Mouse (Mus musculus) heart, embryonic 14.5 days (tissue): Measurements from ENCODE around the gene Tshz2. TPM values are rescaled to one million over a fixed set of nuclear protein-coding genes. Genes with fewer than 3 reads are reported as not detected.

ENCODE experiments used
- ATAC-seq: fragments of 200-750 bp; cut with Nextera tagmentation; 2 replicates; pipeline ENCODE4 v1.8.0; 2017; ENCODE audit warnings: low read depth, moderate TSS enrichment; ENCODE audit not compliant: insufficient number of reproducible peaks, insufficient read depth, low FRiP score
- H3K27ac ChIP-seq, 2 experiments: fragments of 200-500 bp in 1 of 2; fragments of 300-500 bp in 1 of 2; sonication (generic) in 1 of 2; replicated peaks in 1 of 2; 2 replicates each; pipeline ENCODE4 v1.5.1; 2012 to 2014; ENCODE audit warnings: low read depth in 2 of 2, low read length in 2 of 2, control low read depth in 1 of 2, mild to moderate bottlenecking in 1 of 2, mixed read lengths in 1 of 2; ENCODE audit not compliant: control insufficient read depth in 1 of 2, insufficient read depth in 1 of 2
- H3K27me3 ChIP-seq: fragments of 300-500 bp; sonication (generic); 2 replicates; pipeline ENCODE4 v1.6.1; 2014; ENCODE audit warnings: mild to moderate bottlenecking, low read length, control low read depth; ENCODE audit not compliant: control insufficient read depth, insufficient read depth
- H3K36me3 ChIP-seq: fragments of 300-500 bp; sonication (generic); 2 replicates; pipeline ENCODE4 v1.6.1; 2014; ENCODE audit warnings: mild to moderate bottlenecking, control low read depth, low read length, mixed read lengths; ENCODE audit not compliant: control insufficient read depth, insufficient read depth
- H3K4me1 ChIP-seq, 2 experiments: fragments of 200-500 bp in 1 of 2; fragments of 300-500 bp in 1 of 2; sonication (generic) in 1 of 2; 2 replicates each; pipeline ENCODE4 v1.6.1; 2012 to 2014; ENCODE audit warnings: low read length in 2 of 2, control low read depth in 1 of 2, mixed read lengths in 1 of 2; ENCODE audit not compliant: control insufficient read depth in 2 of 2, insufficient read depth in 2 of 2
- H3K4me2 ChIP-seq: fragments of 300-500 bp; sonication (generic); 2 replicates; pipeline ENCODE4 v1.6.1; 2014; ENCODE audit warnings: mild to moderate bottlenecking, low read length
- H3K4me3 ChIP-seq, 2 experiments: fragments of 200-500 bp in 1 of 2; fragments of 300-500 bp in 1 of 2; sonication (generic) in 1 of 2; 2 replicates each; pipeline ENCODE4 v1.5.1; 2012 to 2014; ENCODE audit warnings: low read length in 2 of 2, mild to moderate bottlenecking in 2 of 2, control low read depth in 1 of 2, low read depth in 1 of 2, moderate library complexity in 1 of 2; ENCODE audit not compliant: control insufficient read depth in 1 of 2, insufficient read depth in 1 of 2
- H3K9ac ChIP-seq: fragments of 300-500 bp; sonication (generic); 2 replicates; pipeline ENCODE4 v1.6.1; 2014; ENCODE audit warnings: mild to moderate bottlenecking, low read length
- H3K9me3 ChIP-seq: fragments of 300-500 bp; sonication (generic); 2 replicates; pipeline ENCODE4 v1.6.1; 2016; ENCODE audit warnings: low read length, control low read depth; ENCODE audit not compliant: control insufficient read depth
- WGBS: fragments of 180-500 bp; shearing (Covaris S2); extraction: QIAGEN DNeasy Blood & Tissue Kit; methylation state at CpG from one replicate; pipeline ENCODE4 v1.1.7; 2014; 5-methylcytosine and 5-hydroxymethylcytosine counted together
- polyA plus RNA-seq: library from polyadenylated mRNA; unstranded; fragments of >200 nt; fragmentation: Nextera tagmentation; extraction: Ambion mirVana; gene quantifications from 2 replicates; pipeline ENCODE4 v1.2.1, GENCODE M21; 2014

Gene Tshz2
- polyA plus RNA-seq, 1 experiment from 2014 or later, result 3.4 TPM

- Histone ChIP-seq H3K27me3 (no peaks in the 10 kb centered on the region), H3K27ac (no peak overlapping the region), H3K4me2 (0 out of 2 replicates have a peak overlapping the region, but pooled peaks have one; percentile 1), H3K4me3 (no peak overlapping the region), H3K9me3 (no peaks in the 10 kb centered on the region), H3K36me3 (no peaks in the 10 kb centered on the region), H3K4me1 (peaks cover 3 to 4% of the 10 kb centered on the region in 2 experiments; a peak in 1 of 4 replicates), H3K9ac (no peak overlapping the region)
- ATAC-seq, result no peak
- WGBS, result 57% methylated on average over 13 of the region's 13 CpGs
These were observed 22.9 kb upstream of the Tshz2 start for GRCm38 (mm10) chr2:169609956-169610355.

GRCm38 (mm10) chr2:169610882-169611281 is 21.9 kb upstream of the Tshz2 start:
- 79% methylated on average over 8 of the region's 8 CpGs for WGBS
- H3K9ac ChIP-seq, result no peak overlapping the region
- no peak overlapping the region for H3K4me2 ChIP-seq
- ATAC-seq, result no peak
- H3K27me3 ChIP-seq, result no peaks in the 10 kb centered on the region
- H3K9me3 ChIP-seq, result no peaks in the 10 kb centered on the region
- peaks cover 3 to 4% of the 10 kb centered on the region in 2 experiments; a peak in 1 of 4 replicates for H3K4me1 ChIP-seq
- no peak overlapping the region for H3K4me3 ChIP-seq
- H3K36me3 ChIP-seq, result no peaks in the 10 kb centered on the region
- H3K27ac ChIP-seq, result no peak overlapping the region

GRCm38 (mm10) chr2:169611557-169611956 is 21.3 kb upstream of the Tshz2 start:
- H3K9me3 ChIP-seq, result no peaks in the 10 kb centered on the region
- H3K4me1 ChIP-seq, result peaks cover 3 to 4% of the 10 kb centered on the region in 2 experiments; a peak in 1 of 4 replicates
- WGBS, result 33% methylated on average over 7 of the region's 7 CpGs
- H3K4me2 ChIP-seq, result no peak overlapping the region
- H3K4me3 ChIP-seq, result no peak overlapping the region
- H3K27ac ChIP-seq, result no peak overlapping the region
- no peaks in the 10 kb centered on the region for H3K36me3 ChIP-seq
- ATAC-seq, result no peak
- no peaks in the 10 kb centered on the region for H3K27me3 ChIP-seq
- H3K9ac ChIP-seq, result no peak overlapping the region

- Histone ChIP-seq H3K9me3 (no peaks in the 10 kb centered on the region), H3K4me3 (no peak overlapping the region), H3K27me3 (no peaks in the 10 kb centered on the region), H3K4me2 (no peak overlapping the region), H3K4me1 (0 out of 4 replicates have a peak, but pooled peaks cover 0 to 4% of the 10 kb centered on the region in 2 experiments), H3K27ac (no peak overlapping the region), H3K36me3 (no peaks in the 10 kb centered on the region), H3K9ac (no peak overlapping the region)
- ATAC-seq, result no peak
- WGBS, result 49% methylated on average over 3 of the region's 4 CpGs
These were observed 18.1 kb upstream of the Tshz2 start for GRCm38 (mm10) chr2:169614683-169615082.

- WGBS, result 65% methylated on average over 6 of the region's 6 CpGs
- Histone ChIP-seq H3K4me3 (no peak overlapping the region), H3K4me2 (no peak overlapping the region), H3K9me3 (no peaks in the 10 kb centered on the region), H3K36me3 (no peaks in the 10 kb centered on the region), H3K4me1 (peaks cover 3 to 5% of the 10 kb centered on the region in 2 experiments; a peak in 2 of 4 replicates), H3K9ac (no peak overlapping the region), H3K27me3 (no peaks in the 10 kb centered on the region), H3K27ac (no peak overlapping the region)
- ATAC-seq, result no peak
These were observed 16.8 kb upstream of the Tshz2 start for GRCm38 (mm10) chr2:169615998-169616397.

- no peaks in the 10 kb centered on the region for H3K27me3 ChIP-seq
- H3K9me3 ChIP-seq, result no peaks in the 10 kb centered on the region
- no peak overlapping the region for H3K4me3 ChIP-seq
- ATAC-seq, result no peak
- peaks cover 5 to 16% of the 10 kb centered on the region in 2 experiments; a peak in 3 of 4 replicates for H3K4me1 ChIP-seq
- H3K4me2 ChIP-seq, result peak overlapping the region; percentile 26
- no peak overlapping the region for H3K27ac ChIP-seq
- WGBS, result 47% methylated on average over 15 of the region's 15 CpGs
- H3K36me3 ChIP-seq, result no peaks in the 10 kb centered on the region
- no peak overlapping the region for H3K9ac ChIP-seq
These were observed 11.6 kb upstream of the Tshz2 start for GRCm38 (mm10) chr2:169621201-169621710.

GRCm38 (mm10) chr2:169630070-169630469 is 2.7 kb upstream of the Tshz2 start:
- no peaks in the 10 kb centered on the region for H3K9me3 ChIP-seq
- H3K4me2 ChIP-seq, result no peak overlapping the region
- 82% methylated on average over 3 of the region's 3 CpGs for WGBS
- H3K36me3 ChIP-seq, result no peaks in the 10 kb centered on the region
- no peak for ATAC-seq
- H3K4me1 ChIP-seq, result peaks cover 0 to 3% of the 10 kb centered on the region in 2 experiments; a peak in 1 of 4 replicates
- H3K4me3 ChIP-seq, result no peak overlapping the region
- no peak overlapping the region for H3K9ac ChIP-seq
- no peaks in the 10 kb centered on the region for H3K27me3 ChIP-seq
- no peak overlapping the region for H3K27ac ChIP-seq
